ENCODE assay signal across 29 mouse cellular contexts in the genomic region with DNA sequence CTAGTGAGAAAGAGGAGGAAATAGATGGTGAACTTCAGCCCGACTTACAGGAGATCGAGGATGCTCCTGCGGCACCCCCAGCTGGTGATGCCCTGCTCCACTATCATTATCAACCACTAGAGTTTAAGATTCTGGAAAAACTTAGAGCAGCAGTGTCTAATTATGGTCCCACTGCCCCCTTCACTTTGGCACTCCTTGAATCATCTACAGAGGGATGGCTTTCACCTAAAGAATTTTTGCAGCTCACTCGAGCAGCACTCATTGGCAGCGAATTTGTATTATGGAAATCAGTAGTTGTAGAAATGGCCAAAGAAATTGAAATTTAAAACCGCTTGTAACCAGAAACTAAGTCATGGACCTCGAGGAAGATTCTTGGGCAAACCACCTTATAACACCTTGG.
DNase-seq lines count a peak whose midpoint lies in the region; ATAC-seq lines count a peak whose summit lies in the region.
"Had no signal": no experiment of that assay in that cellular context is flagged by ENCODE, and none has a peak within 500 bp of the region (broad histone marks: within the 10 kb centered on the region; RNA-seq: fewer than 3 reads in every experiment).

No protein-coding gene starts in this region.

- no peak for DNase-seq in forebrain, embryonic 11.5 days (ENCODE audit: low spot score)
- DNase-seq in brain, adult 2 months (ENCODE audit: low read depth, low spot score) = peak; percentile 1
- no peak for DNase-seq in natural killer cell, adult 2 months (ENCODE audit: low spot score in 2 of 2)
- DNase-seq: adrenal gland, postnatal 10 days; adrenal gland, postnatal 36 days; B cell, adult 2 months; cerebellum, adult 11-12 months; cerebellum, adult 8-10 months; cerebellum, postnatal 36 days; embryo, embryonic 11 days; gastrocnemius, postnatal 10 days; gastrocnemius, postnatal 36 days; heart, adult 2 months; heart, postnatal 14 days; heart, postnatal 4 days; kidney, adult 18-20 months had no signal

- WGBS in forebrain, embryonic 13.5 days = 88% methylated on average over 7 of the region's 7 CpGs
- WGBS in forebrain, embryonic 12.5 days = 86% methylated on average over 7 of the region's 7 CpGs
- 65% methylated on average over 7 of the region's 7 CpGs for WGBS in forebrain, embryonic 16.5 days
- WGBS in forebrain, embryonic 11.5 days = 90% methylated on average over 7 of the region's 7 CpGs

- H3K27me3 ChIP-seq in forebrain, embryonic 13.5 days = no peaks in the 10 kb centered on the region
- no peaks in the 10 kb centered on the region for H3K27me3 ChIP-seq in forebrain, embryonic 12.5 days
- H3K27me3 ChIP-seq in forebrain, embryonic 16.5 days (replicated peaks; ENCODE audit: control insufficient read depth, insufficient read depth, low read length) = no peaks in the 10 kb centered on the region
- H3K27me3 ChIP-seq in forebrain, embryonic 11.5 days (ENCODE audit: control insufficient read depth, insufficient read depth, low read length) = no peaks in the 10 kb centered on the region
- H3K27me3 ChIP-seq: CH12.LX; embryonic facial prominence, embryonic 15.5 days; heart, embryonic 13.5 days; Patski had no signal

- no peak overlapping the region for H3K4me2 ChIP-seq in forebrain, embryonic 13.5 days
- no peak overlapping the region for H3K4me2 ChIP-seq in forebrain, embryonic 12.5 days
- no peak overlapping the region for H3K4me2 ChIP-seq in forebrain, embryonic 16.5 days (ENCODE audit: low read length)
- H3K4me2 ChIP-seq in forebrain, embryonic 11.5 days (ENCODE audit: low read depth, low read length, severe bottlenecking) = no peak overlapping the region
- H3K4me2 ChIP-seq: embryonic facial prominence, embryonic 15.5 days; heart, embryonic 13.5 days; hindbrain, embryonic 14.5 days had no signal

- no peaks in the 10 kb centered on the region for H3K9me3 ChIP-seq in forebrain, embryonic 13.5 days (replicated peaks)
- H3K9me3 ChIP-seq in forebrain, embryonic 12.5 days = no peaks in the 10 kb centered on the region
- no peaks in the 10 kb centered on the region for H3K9me3 ChIP-seq in forebrain, embryonic 16.5 days (ENCODE audit: control insufficient read depth, low read length)
- H3K9me3 ChIP-seq in forebrain, embryonic 11.5 days (ENCODE audit: control insufficient read depth, low read length) = no peaks in the 10 kb centered on the region
- H3K9me3 ChIP-seq: embryonic facial prominence, embryonic 15.5 days; heart, embryonic 10.5 days; heart, embryonic 13.5 days had no signal

- no peak overlapping the region for H3K9ac ChIP-seq in forebrain, embryonic 13.5 days
- no peak overlapping the region for H3K9ac ChIP-seq in forebrain, embryonic 12.5 days
- no peak overlapping the region for H3K9ac ChIP-seq in forebrain, embryonic 16.5 days (replicated peaks; ENCODE audit: low read depth, low read length)
- H3K9ac ChIP-seq in forebrain, embryonic 11.5 days (ENCODE audit: low read length) = no peak overlapping the region
- H3K9ac ChIP-seq: embryonic facial prominence, embryonic 15.5 days; heart, embryonic 13.5 days; hindbrain, embryonic 14.5 days had no signal

- H3K36me3 ChIP-seq in forebrain, embryonic 13.5 days (ENCODE audit: poor library complexity, severe bottlenecking) = no peaks in the 10 kb centered on the region
- H3K36me3 ChIP-seq in forebrain, embryonic 12.5 days (replicated peaks) = no peaks in the 10 kb centered on the region
- no peaks in the 10 kb centered on the region for H3K36me3 ChIP-seq in forebrain, embryonic 16.5 days (ENCODE audit: control insufficient read depth, insufficient read depth)
- H3K36me3 ChIP-seq in forebrain, embryonic 11.5 days (ENCODE audit: control insufficient read depth, insufficient read depth, low read length) = no peaks in the 10 kb centered on the region
- H3K36me3 ChIP-seq: embryonic facial prominence, embryonic 15.5 days; G1E; heart, embryonic 10.5 days; heart, embryonic 13.5 days had no signal

- 0 out of 2 replicates have a peak, but pooled peaks cover 2% of the 10 kb centered on the region for H3K4me1 ChIP-seq in forebrain, embryonic 13.5 days
- H3K4me1 ChIP-seq in forebrain, embryonic 12.5 days = no peaks in the 10 kb centered on the region
- no peaks in the 10 kb centered on the region for H3K4me1 ChIP-seq in forebrain, embryonic 16.5 days (replicated peaks; ENCODE audit: control insufficient read depth, insufficient read depth, low read length)
- no peaks in the 10 kb centered on the region for H3K4me1 ChIP-seq in forebrain, embryonic 11.5 days (replicated peaks; ENCODE audit: control insufficient read depth, insufficient read depth, low read length)
- H3K4me1 ChIP-seq: embryonic facial prominence, embryonic 15.5 days; heart, embryonic 10.5 days; heart, embryonic 13.5 days had no signal

- no peak overlapping the region for H3K4me3 ChIP-seq in forebrain, embryonic 13.5 days
- no peak overlapping the region for H3K4me3 ChIP-seq in forebrain, embryonic 12.5 days (replicated peaks)
- no peak overlapping the region for H3K4me3 ChIP-seq in forebrain, embryonic 16.5 days (replicated peaks; ENCODE audit: low read length)
- no peak overlapping the region for H3K4me3 ChIP-seq in forebrain, embryonic 11.5 days (ENCODE audit: low read depth, low read length)
- H3K4me3 ChIP-seq: embryonic facial prominence, embryonic 15.5 days; heart, adult 2 months; heart, embryonic 10.5 days; heart, embryonic 13.5 days had no signal

- no peak overlapping the region for H3K27ac ChIP-seq in forebrain, embryonic 13.5 days
- H3K27ac ChIP-seq in forebrain, embryonic 12.5 days = no peak overlapping the region
- H3K27ac ChIP-seq in forebrain, embryonic 16.5 days (ENCODE audit: low read length) = no peak overlapping the region
- H3K27ac ChIP-seq in forebrain, embryonic 11.5 days (ENCODE audit: low read depth, low read length) = no peak overlapping the region
- H3K27ac ChIP-seq: embryonic facial prominence, embryonic 15.5 days; heart, adult 2 months; heart, embryonic 10.5 days; heart, embryonic 13.5 days; hindbrain, embryonic 14.5 days; hindbrain, postnatal 0 days had no signal

- ATAC-seq in forebrain, embryonic 13.5 days = peak; percentile 39; the same call in 1 of the 2 replicates
- no peak for ATAC-seq in forebrain, embryonic 12.5 days (ENCODE audit: low FRiP score)
- ATAC-seq in forebrain, embryonic 16.5 days = peak; percentile 61
- no peak for ATAC-seq in forebrain, embryonic 11.5 days (replicated peaks; ENCODE audit: low FRiP score)
- ATAC-seq: hindbrain, postnatal 0 days; inflammation-experienced regulatory T-cells, adult 6 months; intestine, embryonic 16.5 days; Patski had no signal

Comparison
In these comparisons a context has a peak if more than half of its experiments do, and no peak if none do; other contexts are left out.
1. ATAC-seq: peak in forebrain, embryonic 13.5 days (single experiment) and forebrain, embryonic 16.5 days (single experiment); none in forebrain, embryonic 12.5 days (single experiment) and forebrain, embryonic 11.5 days (single experiment).